Mouse (Mus musculus) duodenum, adult 2 months (tissue): Measurements from ENCODE around the gene Aldh9a1. TPM values are rescaled to one million over a fixed set of nuclear protein-coding genes. Genes with fewer than 3 reads are reported as not detected.

Experiments
- polyA plus RNA-seq: library from polyadenylated mRNA; depleted of rRNA; stranded (reverse); fragments of >200 nt; gene quantifications from 2 replicates; pipeline ENCODE4 v1.2.3, GENCODE M21; 2012; ENCODE audit warnings: low replicate concordance; rRNA removed

The Aldh9a1 gene
- polyA plus RNA-seq = 69.2 and 97.5 TPM in 2 replicates

DNA sequence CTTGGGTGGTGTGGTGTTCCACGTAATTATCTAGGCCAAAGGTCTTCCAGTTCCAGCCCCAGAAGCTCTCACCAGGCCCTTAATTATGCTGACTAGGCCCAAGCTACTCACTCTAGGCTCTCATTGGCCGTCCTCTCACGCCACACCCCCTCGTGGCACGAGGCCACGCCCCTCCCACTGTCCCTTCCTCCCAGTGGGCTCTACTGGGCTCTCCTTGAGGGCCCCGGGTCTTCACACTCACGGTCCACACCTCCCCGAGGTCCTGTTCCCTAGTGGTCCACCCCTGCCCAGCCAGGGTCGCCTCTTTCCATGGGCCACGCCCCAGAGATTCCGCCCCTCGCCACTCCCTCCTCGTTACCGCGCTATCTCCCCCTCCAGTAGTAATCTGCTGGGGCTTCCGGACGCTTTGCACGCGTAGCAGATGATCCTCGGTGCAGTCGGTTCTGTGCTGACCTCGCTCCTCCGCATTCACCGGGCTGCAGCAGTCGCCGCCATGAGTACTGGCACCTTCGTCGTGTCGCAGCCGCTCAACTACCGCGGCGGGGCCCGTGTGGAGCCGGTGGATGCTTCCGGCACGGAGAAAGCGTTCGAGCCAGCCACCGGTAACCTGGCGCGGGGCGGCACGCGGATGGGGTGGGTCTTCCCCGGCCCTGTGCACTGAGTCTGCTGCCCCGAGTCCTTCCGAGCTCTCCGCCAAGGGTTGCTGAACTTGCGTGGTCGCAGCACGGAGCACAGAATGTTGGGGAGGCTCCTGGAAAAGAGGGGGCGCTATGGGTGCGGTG is at the start of gene Aldh9a1:
Gene Aldh9a1 (plus strand): TSS at position 177 of the 782 bp plus-strand sequence.

DNA sequence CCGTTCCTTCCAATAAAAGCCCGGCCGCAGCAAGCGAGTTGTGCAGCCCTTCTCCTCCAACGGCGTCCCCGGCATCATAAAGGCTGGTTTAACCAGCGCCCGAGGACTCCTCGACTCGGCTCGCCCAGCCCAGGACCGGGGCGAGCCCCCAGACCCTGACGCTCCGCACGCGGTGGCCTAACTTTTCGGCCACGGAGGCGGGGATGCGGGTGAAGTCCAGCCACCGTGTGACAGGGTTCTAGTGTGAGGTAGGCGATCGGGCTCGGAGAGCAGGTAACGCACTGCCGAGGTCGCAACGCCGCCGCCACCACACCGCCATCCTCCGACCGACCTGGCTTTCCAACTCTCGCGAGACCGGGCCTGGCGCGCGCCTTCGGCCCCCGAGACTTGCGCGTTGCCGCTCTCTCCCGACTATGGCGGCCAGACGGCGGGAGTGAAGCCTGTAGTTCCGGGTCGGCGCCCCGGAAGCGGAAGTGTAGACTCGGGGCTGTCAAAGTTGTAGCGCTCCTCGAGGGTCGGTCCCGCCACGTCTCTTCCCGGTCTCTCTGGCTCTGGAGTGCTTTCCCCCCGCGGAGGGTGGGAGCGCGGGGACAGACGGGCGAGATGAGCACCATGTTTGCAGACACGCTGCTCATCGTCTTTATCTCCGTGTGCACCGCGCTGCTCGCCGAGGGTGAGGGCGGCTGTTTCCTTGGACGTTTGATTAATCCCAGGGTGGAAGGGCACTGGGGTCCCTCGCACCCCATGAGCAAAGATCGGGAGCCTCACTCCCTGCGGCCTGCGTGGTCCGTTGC is 41.3 kb upstream of the Aldh9a1 start, which contains the start of gene Tmco1:
Gene Tmco1 (plus strand): TSS at position 118 of the 794 bp plus-strand sequence.

DNA sequence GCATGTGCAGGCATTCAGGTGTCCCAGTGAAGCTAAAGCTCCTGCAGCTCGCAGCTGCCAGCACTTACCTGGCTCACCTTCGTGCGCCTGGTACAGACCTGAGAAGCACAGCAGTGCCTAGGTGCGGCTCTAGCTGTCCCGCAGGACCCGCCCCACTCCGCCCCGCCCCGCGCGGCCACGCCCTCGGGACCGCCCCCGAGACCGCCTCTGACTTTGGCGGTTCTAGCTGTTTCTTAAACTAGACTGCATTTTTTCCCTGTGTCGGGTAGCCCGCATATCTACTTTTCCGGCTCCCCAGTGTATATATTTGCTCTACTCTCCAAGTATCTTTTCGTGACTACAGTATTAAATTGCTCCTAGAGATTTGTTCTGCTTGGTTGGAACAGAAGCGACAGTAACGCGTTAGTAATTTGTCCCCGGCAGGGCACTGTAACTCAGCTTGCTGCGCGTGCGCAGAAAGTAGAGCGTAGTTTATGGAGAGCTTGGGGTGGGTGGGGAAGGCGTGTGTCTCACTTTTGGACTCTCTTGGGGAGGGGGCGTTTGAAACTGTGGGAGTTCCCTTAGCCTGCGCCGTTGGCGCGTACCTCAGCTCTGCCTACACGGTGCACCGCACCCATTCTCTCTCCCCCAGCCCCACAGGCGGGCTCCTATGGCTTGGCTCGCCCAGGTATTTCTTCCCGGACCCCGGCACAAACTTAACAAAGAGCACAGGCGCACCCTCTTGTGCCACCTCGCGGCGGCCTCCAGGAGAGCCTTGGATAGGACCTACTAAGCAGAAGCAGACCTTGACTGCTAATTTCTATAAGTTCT is 44.1 kb downstream of the Aldh9a1 start, which contains the start of gene Mgst3:
Gene Mgst3 (minus strand): TSS at position 159 of the 810 bp plus-strand sequence.

Other genes with a start within 250 kb of the Aldh9a1 start
- 21.0 and 29.0 TPM in 2 replicates for gene Uck2, start 64.7 kb upstream of the Aldh9a1 start, polyA plus RNA-seq
- gene Tmco1, start 41.6 kb upstream of the Aldh9a1 start, polyA plus RNA-seq = 23.9 and 25.9 TPM in 2 replicates
- 1,705 and 1,970 TPM in 2 replicates for gene Mgst3, start 43.9 kb downstream of the Aldh9a1 start, polyA plus RNA-seq
- gene Lrrc52, start 116.8 kb downstream of the Aldh9a1 start, polyA plus RNA-seq = not detected in 2 replicates
- 0.27 and 0.40 TPM in 2 replicates for gene Rxrg, start 248.4 kb downstream of the Aldh9a1 start, polyA plus RNA-seq